Mouse (Mus musculus) lung, embryonic 16.5 days (tissue): Measurements from ENCODE around the gene Medag. TPM values are rescaled to one million over a fixed set of nuclear protein-coding genes. Genes with fewer than 3 reads are reported as not detected.

Source experiments
- ATAC-seq: fragments of 200-750 bp; cut with Nextera tagmentation; 2 replicates; pipeline ENCODE4 v1.8.0; 2017; ENCODE audit warnings: low read depth, mild to moderate bottlenecking, moderate library complexity
- H3K27ac ChIP-seq: fragments of 300-500 bp; sonication (generic); 2 replicates; pipeline ENCODE4 v1.5.1; 2014; ENCODE audit warnings: mild to moderate bottlenecking, control low read depth, low read length
- H3K27me3 ChIP-seq: fragments of 300-500 bp; sonication (generic); 2 replicates; pipeline ENCODE4 v1.6.1; 2014; ENCODE audit warnings: low read depth, low read length, mixed read lengths; ENCODE audit not compliant: control insufficient read depth, insufficient read depth
- H3K36me3 ChIP-seq: fragments of 300-500 bp; sonication (generic); 2 replicates; pipeline ENCODE4 v1.6.1; 2014; ENCODE audit warnings: low read length; ENCODE audit not compliant: control insufficient read depth, insufficient read depth
- H3K4me1 ChIP-seq: fragments of 300-500 bp; sonication (generic); replicated peaks from 2 replicates; pipeline ENCODE4 v1.6.1; 2014; ENCODE audit warnings: low read length, mixed read lengths; ENCODE audit not compliant: control insufficient read depth, insufficient read depth
- H3K4me2 ChIP-seq: fragments of 300-500 bp; sonication (generic); 2 replicates; pipeline ENCODE4 v1.6.1; 2014; ENCODE audit warnings: low read depth, low read length, control low read depth
- H3K4me3 ChIP-seq: fragments of 300-500 bp; sonication (generic); 2 replicates; pipeline ENCODE4 v1.5.1; 2014; ENCODE audit warnings: mild to moderate bottlenecking, low read length, control low read depth
- H3K9ac ChIP-seq: fragments of 300-500 bp; sonication (generic); 2 replicates; pipeline ENCODE4 v1.6.1; 2014; ENCODE audit warnings: low read length, control low read depth
- H3K9me3 ChIP-seq: fragments of 300-500 bp; sonication (generic); 2 replicates; pipeline ENCODE4 v1.6.1; 2016; ENCODE audit warnings: low read length; ENCODE audit not compliant: control insufficient read depth
- WGBS: fragments of 180-500 bp; shearing (Covaris S2); extraction: QIAGEN DNeasy Blood & Tissue Kit; methylation state at CpG from one replicate; pipeline ENCODE4 v1.1.7; 2014; 5-methylcytosine and 5-hydroxymethylcytosine counted together
- polyA plus RNA-seq: library from polyadenylated mRNA; unstranded; fragments of >200 nt; fragmentation: Nextera tagmentation; extraction: Ambion mirVana; gene quantifications from 2 replicates; pipeline ENCODE4 v1.2.1, GENCODE M21; 2015

The Medag gene
- polyA plus RNA-seq, 1 experiment from 2014 or later, result 1.2 TPM

GRCm38 (mm10) chr5:149434141-149434690, 22.7 kb downstream of the Medag start:
- Histone ChIP-seq H3K9ac (no peak overlapping the region), H3K4me1 (peaks cover 14% of the 10 kb centered on the region), H3K4me3 (no peak overlapping the region), H3K36me3 (no peaks in the 10 kb centered on the region), H3K4me2 (0 out of 2 replicates have a peak overlapping the region, but pooled peaks have one; percentile 7), H3K9me3 (no peaks in the 10 kb centered on the region), H3K27me3 (no peaks in the 10 kb centered on the region), H3K27ac (peak overlapping the region; percentile 74)
- peak; percentile 59 for ATAC-seq
- WGBS, result 31% methylated on average over 5 of the region's 9 CpGs

- no peak overlapping the region for H3K9ac ChIP-seq
- H3K9me3 ChIP-seq, result no peaks in the 10 kb centered on the region
- 42% methylated on average over 3 of the region's 3 CpGs for WGBS
- H3K4me2 ChIP-seq, result no peak overlapping the region
- H3K27ac ChIP-seq, result no peak overlapping the region
- no peak overlapping the region for H3K4me3 ChIP-seq
- no peaks in the 10 kb centered on the region for H3K27me3 ChIP-seq
- no peaks in the 10 kb centered on the region for H3K36me3 ChIP-seq
- no peak for ATAC-seq
- peaks cover 21% of the 10 kb centered on the region for H3K4me1 ChIP-seq
Measured at GRCm38 (mm10) chr5:149436541-149436940, 25.0 kb downstream of the Medag start.

- no peak overlapping the region for H3K4me2 ChIP-seq
- H3K27me3 ChIP-seq, result no peaks in the 10 kb centered on the region
- no peak overlapping the region for H3K9ac ChIP-seq
- no peaks in the 10 kb centered on the region for H3K36me3 ChIP-seq
- H3K4me3 ChIP-seq, result no peak overlapping the region
- no peaks in the 10 kb centered on the region for H3K9me3 ChIP-seq
- WGBS, result 59% methylated on average over 6 of the region's 6 CpGs
- peaks cover 21% of the 10 kb centered on the region for H3K4me1 ChIP-seq
- ATAC-seq, result no peak
- no peak overlapping the region for H3K27ac ChIP-seq
Measured at GRCm38 (mm10) chr5:149437150-149437549, 25.6 kb downstream of the Medag start.

- H3K36me3 ChIP-seq, result no peaks in the 10 kb centered on the region
- H3K4me2 ChIP-seq, result peak within 1 kb of the TSS; percentile 96
- under 1% methylated on average over 25 of the region's 25 CpGs for WGBS
- H3K9ac ChIP-seq, result peak within 1 kb of the TSS; percentile 67
- no peaks in the 10 kb centered on the region for H3K9me3 ChIP-seq
- peaks cover 19% of the 10 kb centered on the region for H3K4me1 ChIP-seq
- H3K27ac ChIP-seq, result peak within 1 kb of the TSS; percentile 82
- ATAC-seq, result peak; percentile 88
- peak within 1 kb of the TSS; percentile 53 for H3K4me3 ChIP-seq
- no peaks in the 10 kb centered on the region for H3K27me3 ChIP-seq
Measured at GRCm38 (mm10) chr5:149439531-149440179, 28.1 kb downstream of the Medag start, which contains the start of gene Tex26. Gene Tex26 (plus strand): TSS chr5:149439660.

GRCm38 (mm10) chr5:149440180-149440573, 28.6 kb downstream of the Medag start:
- peak; percentile 82 for ATAC-seq
- no peaks in the 10 kb centered on the region for H3K36me3 ChIP-seq
- H3K4me1 ChIP-seq, result peaks cover 19% of the 10 kb centered on the region
- WGBS, result under 1% methylated on average over 18 of the region's 18 CpGs
- H3K27ac ChIP-seq, result peak overlapping the region; percentile 82
- peak overlapping the region; percentile 96 for H3K4me2 ChIP-seq
- H3K4me3 ChIP-seq, result peak overlapping the region; percentile 53
- peak overlapping the region; percentile 67 for H3K9ac ChIP-seq
- H3K27me3 ChIP-seq, result no peaks in the 10 kb centered on the region
- no peaks in the 10 kb centered on the region for H3K9me3 ChIP-seq

GRCm38 (mm10) chr5:149441646-149442276, 30.2 kb downstream of the Medag start:
- H3K27me3 ChIP-seq, result no peaks in the 10 kb centered on the region
- H3K9ac ChIP-seq, result no peak overlapping the region
- H3K27ac ChIP-seq, result no peak overlapping the region
- H3K4me3 ChIP-seq, result no peak overlapping the region
- no peak overlapping the region for H3K4me2 ChIP-seq
- H3K4me1 ChIP-seq, result peaks cover 19% of the 10 kb centered on the region
- no peak for ATAC-seq
- WGBS, result 63% methylated on average over 14 of the region's 14 CpGs
- no peaks in the 10 kb centered on the region for H3K36me3 ChIP-seq
- H3K9me3 ChIP-seq, result no peaks in the 10 kb centered on the region

GRCm38 (mm10) chr5:149442277-149442660, 30.7 kb downstream of the Medag start:
- Histone ChIP-seq H3K27me3 (no peaks in the 10 kb centered on the region), H3K4me2 (no peak overlapping the region), H3K27ac (no peak overlapping the region), H3K9ac (no peak overlapping the region), H3K9me3 (no peaks in the 10 kb centered on the region), H3K36me3 (no peaks in the 10 kb centered on the region), H3K4me3 (no peak overlapping the region), H3K4me1 (peaks cover 19% of the 10 kb centered on the region)
- ATAC-seq, result no peak
- 57% methylated on average over 15 of the region's 15 CpGs for WGBS

GRCm38 (mm10) chr5:149444451-149444850, 32.9 kb downstream of the Medag start:
- no peak overlapping the region for H3K4me2 ChIP-seq
- no peak overlapping the region for H3K4me3 ChIP-seq
- H3K36me3 ChIP-seq, result no peaks in the 10 kb centered on the region
- H3K9ac ChIP-seq, result no peak overlapping the region
- H3K27ac ChIP-seq, result no peak overlapping the region
- ATAC-seq, result no peak
- no peaks in the 10 kb centered on the region for H3K27me3 ChIP-seq
- WGBS, result 39% methylated on average over 4 of the region's 4 CpGs
- H3K4me1 ChIP-seq, result peaks cover 11% of the 10 kb centered on the region
- H3K9me3 ChIP-seq, result peaks cover 3% of the 10 kb centered on the region

- no peak overlapping the region for H3K4me2 ChIP-seq
- 72% methylated on average over 7 of the region's 7 CpGs for WGBS
- no peaks in the 10 kb centered on the region for H3K36me3 ChIP-seq
- H3K27ac ChIP-seq, result no peak overlapping the region
- H3K27me3 ChIP-seq, result no peaks in the 10 kb centered on the region
- H3K9me3 ChIP-seq, result peaks cover 3% of the 10 kb centered on the region
- H3K4me1 ChIP-seq, result no peaks in the 10 kb centered on the region
- H3K4me3 ChIP-seq, result no peak overlapping the region
- no peak for ATAC-seq
- no peak overlapping the region for H3K9ac ChIP-seq
Measured at GRCm38 (mm10) chr5:149446495-149446894, 34.9 kb downstream of the Medag start.
